Mouse (Mus musculus) CD4-positive, CD25-positive, alpha-beta regulatory T cell (primary cell): ENCODE data around the gene Olfr71. TPM values are rescaled to one million over a fixed set of nuclear protein-coding genes. Genes with fewer than 3 reads are reported as not detected.

Experiments used
- polyA plus RNA-seq: library from polyadenylated mRNA; unstranded; fragments of 100-300 nt; shearing (Covaris generic); gene quantifications from one replicate; pipeline ENCODE4 v1.2.1, GENCODE M21; 2017

Gene Olfr71
- polyA plus RNA-seq, result not detected

GRCm38 (mm10) chr4:43709869-43710268 lies at the start of gene Olfr71:
Gene Olfr71 (minus strand): TSS chr4:43710255.

GRCm38 (mm10) chr4:43729794-43730550 lies 19.9 kb upstream of the Olfr71 start, which contains the start of gene Spaar:
Gene Spaar (plus strand): TSS chr4:43730034.

GRCm38 (mm10) chr4:43726995-43727394 lies 16.9 kb upstream of the Olfr71 start, which contains the start of gene Hrct1:
Gene Hrct1 (plus strand): TSS chr4:43727188.

GRCm38 (mm10) chr4:43700707-43701106 lies 9.3 kb downstream of the Olfr71 start, which contains the start of gene Olfr70:
Gene Olfr70 (minus strand): TSS chr4:43700807.

GRCm38 (mm10) chr4:43668782-43669427 lies 41.1 kb downstream of the Olfr71 start, which contains the start of the genes Tmem8b and Fam221b:
Gene Tmem8b (plus strand): TSS chr4:43668971.
Gene Fam221b (minus strand): TSS chr4:43669145.

GRCm38 (mm10) chr4:43656339-43657109 lies 53.5 kb downstream of the Olfr71 start, which contains the start of gene Hint2:
Gene Hint2 (minus strand): TSS chr4:43656466.

Other genes with a start within 250 kb of the Olfr71 start
- gene Sit1, start 226.5 kb downstream of the Olfr71 start, polyA plus RNA-seq, result 155 TPM
- 90.4 TPM for gene Ccdc107, start 217.4 kb downstream of the Olfr71 start, polyA plus RNA-seq
- 5.7 TPM for gene Arhgef39, start 210.6 kb downstream of the Olfr71 start, polyA plus RNA-seq
- 1.1 TPM for gene Car9, start 203.3 kb downstream of the Olfr71 start, polyA plus RNA-seq
- gene Tpm2, start 186.5 kb downstream of the Olfr71 start, polyA plus RNA-seq, result not detected
- gene Creb3, start 147.9 kb downstream of the Olfr71 start, polyA plus RNA-seq, result 82.0 TPM
- 266 TPM for gene Tln1, start 147.6 kb downstream of the Olfr71 start, polyA plus RNA-seq
- gene Rgp1, start 131.5 kb downstream of the Olfr71 start, polyA plus RNA-seq, result 18.0 TPM
- 51.7 TPM for gene Gba2, start 131.4 kb downstream of the Olfr71 start, polyA plus RNA-seq
- gene Msmp, start 125.8 kb downstream of the Olfr71 start, polyA plus RNA-seq, result 4.2 TPM
- not detected for gene Npr2, start 78.3 kb downstream of the Olfr71 start, polyA plus RNA-seq
- 0.39 TPM for gene Spag8, start 56.7 kb downstream of the Olfr71 start, polyA plus RNA-seq
- gene Hint2, start 53.8 kb downstream of the Olfr71 start, polyA plus RNA-seq, result 73.0 TPM
- 2.1 TPM for gene Tmem8b, start 41.3 kb downstream of the Olfr71 start, polyA plus RNA-seq
- gene Fam221b, start 41.1 kb downstream of the Olfr71 start, polyA plus RNA-seq, result 1.2 TPM
- gene Olfr70, start 9.4 kb downstream of the Olfr71 start, polyA plus RNA-seq, result not detected
- gene Hrct1, start 16.9 kb upstream of the Olfr71 start, polyA plus RNA-seq, result not detected
- gene Spaar, start 19.8 kb upstream of the Olfr71 start, polyA plus RNA-seq, result 0.11 TPM
- not detected for gene Olfr159, start 60.8 kb upstream of the Olfr71 start, polyA plus RNA-seq
- gene Olfr156, start 113.6 kb upstream of the Olfr71 start, polyA plus RNA-seq, result not detected
- gene Olfr157, start 129.9 kb upstream of the Olfr71 start, polyA plus RNA-seq, result 0.10 TPM
- gene Olfr155, start 141.3 kb upstream of the Olfr71 start, polyA plus RNA-seq, result not detected
- gene Reck, start 165.3 kb upstream of the Olfr71 start, polyA plus RNA-seq, result 6.3 TPM
- gene Glipr2, start 247.1 kb upstream of the Olfr71 start, polyA plus RNA-seq, result 219 TPM